Mouse (Mus musculus) spleen, postnatal 14 days (tissue): Measurements from ENCODE around the gene Usp7.
"Not testable (repeated sequence)": the region's sequence is repeated elsewhere in the genome, so short reads cannot be mapped to it uniquely, and the experiment has no call there.

Experiments
- DNase-seq, 2 experiments: peaks; one replicate each; pipeline ENCODE4 v3.0.0; 2021 to 2022; ENCODE audit warnings: low spot score in 2 of 2

Gene Usp7

DNA sequence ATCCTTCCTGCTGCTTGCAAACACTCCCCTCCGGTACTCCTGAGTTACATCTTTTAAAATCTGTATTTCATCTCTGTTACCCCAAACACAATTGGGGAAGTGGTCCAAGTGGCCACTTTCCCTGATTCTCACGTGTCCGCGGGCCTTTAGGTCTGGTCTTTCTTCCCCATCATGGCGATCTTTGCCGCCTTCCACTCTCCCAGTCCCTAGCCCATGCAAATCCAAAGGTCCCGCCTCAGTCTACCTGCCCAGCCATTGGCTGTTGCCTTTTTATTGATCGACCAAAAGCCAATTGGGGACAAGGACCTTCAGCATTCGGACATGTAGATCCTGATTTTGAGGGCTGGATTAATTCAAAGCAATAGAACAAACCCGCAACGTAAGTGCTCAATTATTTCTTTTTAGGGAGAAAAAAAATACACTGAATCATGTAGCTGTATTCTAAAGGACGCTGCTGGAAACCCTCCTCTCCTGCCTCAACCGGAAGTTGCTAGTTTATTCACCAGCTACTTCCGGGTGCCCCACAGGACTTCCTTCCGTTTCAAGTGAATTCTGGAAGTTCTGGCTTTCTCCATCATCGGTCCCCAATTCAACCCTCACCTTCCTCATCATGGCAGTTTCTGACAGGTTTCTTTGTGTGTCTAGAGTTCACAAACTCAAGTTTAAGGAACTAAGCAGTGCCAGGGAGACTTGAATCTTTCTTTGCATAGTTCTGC lies 8.8 kb downstream of the Usp7 start:
- no peak for DNase-seq

DNA sequence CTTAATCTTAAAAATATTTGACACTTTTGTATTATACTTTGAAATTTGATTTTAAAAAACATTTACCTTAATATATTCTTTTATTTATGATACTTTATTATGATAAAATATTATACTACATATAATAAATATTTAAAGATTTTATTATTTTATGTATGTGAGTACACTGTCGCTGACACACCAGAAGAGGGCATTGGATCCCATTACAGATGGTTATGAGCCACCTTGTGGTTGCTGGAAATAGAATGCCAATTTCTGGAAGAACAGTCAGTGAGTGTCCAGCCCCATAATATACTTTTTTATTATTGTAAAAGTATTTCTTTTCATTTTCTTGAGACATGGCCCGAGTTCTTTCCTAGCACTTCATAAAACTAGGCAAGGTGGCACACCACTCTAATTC lies 10.4 kb downstream of the Usp7 start:
- DNase-seq = no peak

DNA sequence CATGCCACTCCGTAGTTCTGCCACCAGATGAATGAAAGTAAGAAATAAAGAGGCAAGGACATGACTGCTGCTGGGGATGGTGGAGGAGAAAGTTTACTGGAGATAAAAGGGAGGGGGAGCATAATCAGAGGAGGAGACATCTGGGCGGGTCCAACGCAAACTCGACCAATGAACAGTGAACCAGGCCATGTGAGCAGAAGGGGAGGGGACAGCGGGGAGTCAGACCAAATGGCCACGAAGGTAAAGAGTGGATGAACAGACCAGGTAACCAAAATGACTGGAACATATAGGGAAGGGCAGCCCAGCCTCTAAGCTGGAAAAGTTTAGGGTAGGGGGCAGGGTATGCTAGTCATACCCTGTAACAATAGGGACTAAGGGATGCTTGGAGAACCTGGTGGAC lies 10.9 kb downstream of the Usp7 start:
- no peak for DNase-seq

DNA sequence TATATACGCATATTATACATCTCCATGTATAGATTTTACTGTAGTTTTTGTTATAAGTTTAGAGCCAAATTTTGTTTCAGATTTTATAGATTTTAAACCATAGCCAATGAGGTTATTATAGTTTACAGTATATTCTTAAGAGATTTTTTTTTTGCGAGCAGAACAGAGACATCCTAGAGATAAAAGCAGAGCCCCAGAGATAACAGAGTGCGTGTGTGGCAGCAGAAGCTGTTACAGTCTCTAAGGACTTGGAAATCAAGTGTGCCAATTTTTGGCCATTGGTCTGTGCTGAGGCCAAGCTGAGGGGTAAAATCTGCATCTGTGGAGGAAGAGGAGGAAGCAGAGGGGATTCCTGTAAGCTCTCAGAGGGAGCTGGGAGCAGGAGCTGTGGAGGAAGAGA lies 11.9 kb downstream of the Usp7 start:
- no peak for DNase-seq

DNA sequence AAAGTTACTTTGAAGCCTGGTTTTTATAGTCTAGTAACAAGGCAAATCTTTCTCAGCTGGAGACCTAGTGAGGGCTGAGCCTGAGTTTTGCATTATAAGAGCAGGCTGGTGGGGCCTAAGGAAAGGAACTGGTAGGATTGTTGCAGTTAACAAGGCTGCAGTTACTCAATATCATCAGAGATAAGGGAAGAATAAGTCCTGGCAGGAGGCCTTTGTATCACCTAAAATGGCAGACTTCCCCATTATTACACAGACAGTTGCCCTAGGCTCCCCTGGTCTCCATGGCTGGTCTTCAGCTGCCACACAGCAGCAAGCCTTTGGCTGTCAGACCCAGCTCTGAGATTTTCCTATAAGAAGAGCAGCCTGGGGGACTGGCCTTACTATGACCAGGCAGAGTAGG lies 13.4 kb downstream of the Usp7 start:
- DNase-seq = no peak

DNA sequence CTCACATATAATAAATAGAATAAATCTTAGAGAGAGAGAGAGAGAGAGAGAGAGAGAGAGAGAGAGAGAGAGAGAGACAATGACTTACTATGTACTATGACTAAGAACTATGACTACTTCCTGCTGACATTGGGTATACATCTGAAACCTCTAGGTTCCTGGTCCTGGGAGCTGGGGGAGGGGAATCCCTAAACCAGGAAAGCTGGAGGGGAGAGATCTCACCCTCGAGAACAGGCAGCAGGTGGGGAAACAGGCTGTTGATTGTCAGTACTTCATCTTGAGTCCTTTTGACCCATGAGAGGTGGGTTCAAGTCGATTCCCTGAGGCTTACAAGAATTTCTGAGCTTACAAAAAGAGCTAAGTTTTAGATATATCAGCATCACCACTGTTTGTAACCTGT lies 14.9 kb downstream of the Usp7 start:
- no peak for DNase-seq

DNA sequence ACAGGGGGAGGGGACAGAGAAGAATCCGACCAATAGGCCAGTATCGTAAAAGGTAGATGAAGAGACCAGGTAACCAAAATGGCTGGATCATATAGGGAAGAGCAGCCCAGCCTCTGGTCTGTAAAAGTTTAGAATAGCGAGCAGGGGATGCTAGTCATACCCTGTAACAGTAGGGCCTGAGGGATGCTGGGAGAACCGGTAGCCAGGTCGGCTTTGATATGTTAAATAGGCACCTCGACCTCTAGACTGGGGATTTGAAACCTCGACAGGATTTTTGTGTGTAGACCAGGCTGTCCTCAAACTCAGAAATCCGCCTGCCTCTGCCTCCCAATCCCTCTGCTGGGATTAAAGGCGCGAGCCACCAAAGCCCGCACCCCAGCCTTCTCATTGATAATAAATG lies 15.5 kb downstream of the Usp7 start:
- no peak for DNase-seq

DNA sequence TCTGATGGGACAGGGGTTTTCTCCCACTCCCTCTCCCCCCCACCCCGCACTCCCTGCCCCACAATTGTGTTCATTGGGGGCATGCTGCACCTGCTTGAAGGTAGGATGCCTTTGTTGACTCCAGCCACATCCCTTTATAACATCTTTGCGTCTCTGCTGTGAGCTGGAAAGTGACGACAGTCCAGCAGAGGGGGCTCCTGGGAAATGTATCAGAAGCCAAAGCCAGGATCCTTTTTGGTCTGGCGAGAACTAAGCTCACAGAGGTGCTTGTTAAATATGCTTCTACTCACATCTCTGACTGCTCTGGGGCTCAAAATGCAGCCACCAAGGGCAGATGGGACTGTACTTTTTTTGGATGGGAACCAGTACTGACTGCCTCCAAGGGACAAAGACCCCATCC lies 21.0 kb downstream of the Usp7 start:
- DNase-seq = no peak

DNA sequence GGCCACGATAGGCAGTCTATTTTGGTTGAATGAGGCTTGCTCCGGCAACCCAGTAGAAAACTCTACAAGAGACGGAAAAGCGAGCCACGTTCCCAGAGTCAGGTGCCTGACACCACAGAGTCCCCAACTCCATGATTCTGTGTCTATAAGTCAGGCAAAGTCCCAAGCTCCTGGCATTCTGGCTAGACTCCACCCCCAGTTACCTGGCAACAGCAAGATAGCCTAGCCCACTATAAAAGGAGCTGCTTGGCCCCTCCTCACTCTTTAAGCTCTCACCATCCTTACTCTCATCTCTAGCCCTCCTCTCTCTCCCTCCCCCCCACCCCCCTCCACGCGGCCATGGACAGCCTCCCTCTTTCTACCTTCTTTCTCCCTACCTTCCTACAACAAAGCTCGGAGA lies 21.8 kb downstream of the Usp7 start:
- not testable (repeated sequence) for DNase-seq

DNA sequence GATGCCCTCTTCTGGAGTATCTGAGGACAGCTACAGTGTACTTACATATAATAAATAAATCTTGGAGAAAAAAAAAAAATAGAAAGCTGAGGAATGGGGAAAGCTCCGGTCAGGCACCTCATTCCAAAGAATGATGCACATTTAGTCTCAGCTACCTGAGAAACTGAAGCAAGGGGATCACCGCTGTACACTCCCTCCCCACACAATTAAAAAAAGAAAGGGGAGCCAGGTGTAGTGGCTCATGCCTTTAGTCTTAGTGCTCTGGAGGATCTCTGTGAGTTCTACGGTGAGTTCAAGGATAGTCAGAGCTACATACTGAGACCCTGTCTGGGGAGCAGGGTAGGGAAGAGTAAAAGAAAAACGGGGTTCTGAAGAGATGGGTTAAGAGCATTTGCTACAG lies 22.6 kb downstream of the Usp7 start:
- DNase-seq = no peak

DNA sequence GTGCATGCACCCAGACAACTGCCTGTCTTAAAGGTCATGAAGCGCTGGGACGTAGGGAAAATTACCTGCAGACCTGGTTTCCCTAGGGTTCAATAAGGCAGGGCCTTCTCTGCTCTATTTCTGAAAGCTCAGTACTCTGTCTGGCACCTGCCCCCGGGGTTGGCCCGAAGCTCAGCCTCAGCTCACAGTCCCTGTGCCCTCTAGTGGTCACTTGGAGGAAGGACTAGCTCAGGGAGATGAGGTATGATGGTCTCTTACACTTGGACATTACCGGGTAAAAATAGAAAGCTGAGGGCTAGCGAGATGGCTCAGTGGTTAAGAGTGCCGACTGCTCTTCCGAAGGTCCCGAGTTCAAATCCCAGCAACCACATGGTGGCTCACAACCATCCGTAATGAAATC lies 23.0 kb downstream of the Usp7 start:
- peak; percentile 52 to 74 for DNase-seq

DNA sequence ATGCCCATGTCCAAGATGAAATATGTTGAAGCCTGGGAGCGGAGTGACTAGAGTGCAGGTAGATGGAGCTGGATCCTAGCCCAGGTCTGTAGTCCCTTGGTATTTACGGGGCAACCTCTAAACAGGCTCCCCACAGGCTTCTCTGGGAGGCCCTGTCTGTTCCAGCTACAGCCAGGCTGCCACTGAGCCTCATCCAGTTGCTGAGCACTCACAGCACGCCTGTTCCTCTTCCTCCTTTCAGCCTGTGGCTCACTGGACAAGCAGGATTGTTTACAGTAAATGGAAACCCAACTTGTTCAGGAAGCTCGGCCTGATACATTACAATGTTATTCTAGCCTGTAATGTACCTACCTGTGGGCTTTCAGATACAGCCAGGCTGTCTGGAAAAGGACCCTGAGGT lies 23.5 kb downstream of the Usp7 start:
- no peak for DNase-seq

DNA sequence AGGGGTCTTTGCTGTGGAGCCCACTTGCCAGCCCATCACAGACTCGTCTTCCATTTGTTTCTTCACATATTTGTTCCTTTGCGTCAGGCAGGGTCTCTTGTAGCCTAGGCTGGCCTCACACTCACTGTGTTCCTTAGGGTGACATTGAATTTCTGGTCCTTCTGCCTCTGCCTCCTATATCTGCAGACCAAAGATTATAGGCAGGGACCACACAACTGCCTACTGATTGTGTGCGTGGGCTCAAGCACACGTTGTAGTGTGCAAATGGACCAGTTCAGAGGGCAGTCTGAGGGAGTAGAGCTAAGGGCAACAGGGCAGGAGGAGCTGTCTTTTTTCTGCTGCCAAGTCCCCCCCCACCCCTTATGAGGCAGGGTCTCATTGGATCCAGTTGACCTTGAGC lies 24.0 kb downstream of the Usp7 start:
- DNase-seq = no peak

DNA sequence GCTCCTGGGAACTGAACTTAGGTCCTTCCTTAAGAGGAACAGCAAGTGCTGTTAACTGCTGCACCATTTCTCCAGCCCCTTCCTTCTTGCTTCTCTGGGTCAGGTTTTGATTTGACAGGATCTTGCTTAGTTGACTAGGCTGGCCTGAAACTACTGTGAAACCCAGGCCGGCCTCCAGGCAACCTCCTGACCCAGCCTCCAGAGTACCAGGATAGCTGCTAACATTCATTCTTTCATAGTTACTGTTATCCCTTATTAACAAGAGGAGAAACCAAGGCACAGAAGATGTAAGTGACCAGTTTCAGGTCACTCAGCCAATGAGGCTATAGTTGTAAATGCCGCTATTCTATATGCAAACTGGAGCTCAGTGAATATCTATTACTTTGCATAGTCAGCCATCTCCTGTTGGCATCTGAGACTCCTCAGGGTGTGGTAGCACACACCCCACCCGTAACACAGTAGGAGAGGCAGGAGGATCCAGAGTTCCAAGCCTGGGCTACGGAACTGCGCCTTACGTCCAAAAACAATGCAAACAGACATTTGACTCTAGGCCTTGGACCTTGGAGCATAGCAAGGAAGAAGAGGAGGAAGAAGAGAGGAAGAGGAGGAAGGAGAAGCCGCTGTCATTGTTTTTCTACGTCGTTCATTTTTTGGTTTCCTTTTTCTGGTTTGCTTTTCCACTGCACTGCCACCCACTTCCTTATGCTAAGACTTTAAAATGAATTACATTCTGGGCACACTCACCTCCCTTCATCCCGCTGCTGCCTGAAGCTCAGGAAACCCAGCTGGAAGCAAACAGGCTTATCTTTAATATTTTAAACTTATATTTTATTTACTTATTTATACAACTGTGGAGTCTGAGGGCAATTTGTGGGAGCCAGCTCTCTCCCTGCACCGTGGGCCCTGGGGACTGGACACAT lies 24.7 kb downstream of the Usp7 start:
- DNase-seq = no peak

DNA sequence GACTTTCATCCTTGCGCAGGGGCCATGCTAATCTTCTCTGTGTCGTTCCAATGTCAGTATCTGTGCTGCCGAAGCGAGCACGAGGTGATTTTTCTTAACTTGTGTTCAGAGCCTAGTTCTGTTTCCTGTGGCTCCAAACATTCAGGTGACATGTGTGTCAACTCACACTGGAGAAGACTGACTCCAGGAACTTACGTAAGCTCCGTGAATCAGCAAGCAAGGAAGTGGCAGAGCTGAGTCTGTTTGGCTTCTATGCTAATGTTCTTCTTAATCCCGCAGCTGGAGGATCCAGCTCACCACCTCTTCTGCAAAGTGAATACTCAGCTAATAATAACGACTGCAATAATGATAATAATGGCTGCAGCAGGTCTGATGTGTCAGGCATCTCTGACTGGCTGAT lies 25.9 kb downstream of the Usp7 start:
- no peak for DNase-seq

DNA sequence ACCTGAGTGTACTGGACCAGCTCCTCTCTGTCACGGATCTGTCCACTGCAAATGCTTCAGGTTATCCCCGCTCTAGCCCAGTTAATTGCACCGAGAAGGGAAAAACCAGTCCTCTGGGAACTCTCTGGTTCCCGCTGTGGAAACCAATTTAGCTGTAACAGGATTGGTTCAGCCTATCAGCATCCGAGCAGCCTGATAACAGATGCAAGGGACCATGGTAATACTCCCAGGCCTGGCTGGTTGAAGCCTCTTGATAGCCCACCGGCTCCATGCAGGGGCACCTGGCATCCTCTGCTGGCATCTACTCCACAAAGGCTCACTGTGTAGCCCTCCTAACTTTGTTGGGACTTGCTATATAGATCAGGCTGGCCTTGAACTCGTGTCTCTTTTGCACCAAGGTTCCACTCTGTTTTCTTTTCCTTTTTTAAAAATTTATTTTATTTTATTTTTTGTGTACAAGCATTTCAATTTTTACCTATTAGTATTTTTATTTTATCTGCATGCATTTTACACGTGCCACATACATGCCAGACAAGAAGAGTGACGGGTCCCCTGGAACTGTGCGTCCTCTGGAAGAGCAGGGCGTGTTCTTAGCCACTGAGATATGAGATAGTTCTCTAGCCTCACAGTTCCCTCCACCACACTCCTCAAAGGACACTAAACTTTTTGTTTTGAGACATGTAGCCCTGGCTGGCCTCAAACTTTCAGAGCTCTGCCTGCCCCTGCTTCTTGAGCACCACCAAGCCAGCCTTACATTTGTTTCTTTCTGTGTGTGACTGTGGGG lies 27.8 kb downstream of the Usp7 start:
- no peak for DNase-seq

DNA sequence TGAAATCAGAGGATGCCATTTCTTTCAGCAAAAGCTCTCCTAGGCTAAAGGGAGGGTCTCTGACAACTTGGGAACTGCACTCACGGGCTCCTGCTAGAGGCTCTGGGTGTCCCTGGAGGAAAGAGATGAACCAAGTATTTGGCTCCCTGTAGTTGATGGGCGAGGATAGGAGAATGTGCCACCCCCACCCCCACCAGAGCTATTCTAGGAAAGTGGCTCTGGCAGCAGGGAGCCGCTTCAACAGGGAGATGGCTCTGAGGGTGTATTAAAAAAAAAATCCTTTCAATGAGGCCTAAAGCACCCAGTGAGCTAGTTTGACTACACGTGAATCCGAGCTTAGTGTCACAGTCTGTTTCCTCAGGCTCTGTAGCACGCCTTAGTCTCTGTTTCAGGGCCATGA lies 29.1 kb downstream of the Usp7 start:
- DNase-seq = no peak

DNA sequence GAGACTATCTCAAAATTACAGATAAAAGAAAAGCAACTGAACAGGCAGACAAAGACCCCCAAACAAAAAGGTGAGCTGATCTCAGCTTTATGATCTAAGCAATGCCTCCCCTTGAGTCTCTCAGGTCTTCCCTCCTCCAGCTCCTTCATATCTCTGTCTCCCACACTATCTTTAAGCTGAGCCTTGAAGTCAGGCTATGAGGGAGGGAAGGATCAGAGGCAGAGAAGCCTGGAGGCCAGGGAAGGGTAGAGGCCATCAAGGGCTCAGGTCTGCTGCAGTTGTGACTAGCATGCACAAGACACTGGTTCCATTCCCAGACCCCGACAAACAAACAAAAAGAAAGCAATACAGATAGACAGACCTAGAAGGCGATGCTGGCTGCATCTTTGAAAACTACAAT lies 30.2 kb downstream of the Usp7 start:
- no peak for DNase-seq

DNA sequence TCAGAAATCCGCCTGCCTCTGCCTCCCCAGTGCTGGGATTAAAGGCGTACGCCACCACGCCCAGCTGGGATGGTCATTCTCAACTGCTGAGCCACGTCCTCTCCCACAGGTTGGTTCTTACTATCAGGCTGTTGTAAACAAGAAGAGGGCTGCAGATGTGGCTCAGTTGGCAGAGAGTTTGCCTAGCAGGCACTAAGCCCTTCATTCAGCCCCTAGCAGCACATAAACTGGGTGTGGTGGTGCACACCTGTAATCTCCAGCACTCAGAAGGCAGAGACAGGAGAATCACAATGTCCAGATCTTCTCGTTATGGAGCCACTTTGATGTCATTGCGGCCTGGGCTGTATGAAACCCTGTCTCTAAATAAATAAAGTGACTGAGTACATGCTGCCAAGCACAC lies 31.1 kb downstream of the Usp7 start:
- DNase-seq = no peak

DNA sequence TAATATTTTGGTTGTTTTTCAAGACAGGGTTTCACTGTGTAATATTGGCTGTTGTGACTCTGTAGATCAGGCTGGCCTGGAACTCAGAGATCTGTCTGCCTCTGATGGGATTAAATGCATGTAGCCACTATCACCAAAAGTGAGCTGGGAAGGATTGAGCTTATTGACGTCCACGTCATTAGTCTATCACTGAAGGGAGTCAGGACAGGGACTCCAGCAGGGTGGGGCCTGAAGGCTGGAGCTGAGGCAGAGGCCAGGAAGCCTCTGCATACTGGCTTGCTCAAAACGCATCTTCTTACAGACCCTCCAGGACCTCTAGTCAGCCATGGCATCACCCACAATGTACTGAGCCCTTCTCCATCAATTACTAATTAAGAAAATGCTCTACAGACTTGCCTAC lies 33.1 kb downstream of the Usp7 start:
- no peak for DNase-seq

DNA sequence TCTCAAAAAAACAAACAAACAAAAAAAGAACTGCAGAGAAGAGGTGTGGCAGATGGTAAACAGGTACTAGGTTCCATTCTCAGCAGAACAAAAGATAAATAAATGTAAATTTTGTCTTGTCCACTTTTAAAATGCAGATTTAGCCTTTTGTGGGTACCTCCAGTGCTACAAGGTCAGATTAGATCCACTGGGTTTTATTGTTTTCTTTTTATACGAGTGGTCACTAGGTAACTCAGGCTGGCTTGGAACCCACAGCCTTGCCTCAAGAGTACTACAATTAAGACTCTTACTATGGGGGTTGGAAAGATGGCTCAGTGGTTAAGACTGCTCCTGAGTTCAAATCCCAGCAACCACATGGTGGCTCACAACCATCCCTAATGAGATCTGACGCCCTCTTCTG lies 33.9 kb downstream of the Usp7 start:
- DNase-seq = no peak

DNA sequence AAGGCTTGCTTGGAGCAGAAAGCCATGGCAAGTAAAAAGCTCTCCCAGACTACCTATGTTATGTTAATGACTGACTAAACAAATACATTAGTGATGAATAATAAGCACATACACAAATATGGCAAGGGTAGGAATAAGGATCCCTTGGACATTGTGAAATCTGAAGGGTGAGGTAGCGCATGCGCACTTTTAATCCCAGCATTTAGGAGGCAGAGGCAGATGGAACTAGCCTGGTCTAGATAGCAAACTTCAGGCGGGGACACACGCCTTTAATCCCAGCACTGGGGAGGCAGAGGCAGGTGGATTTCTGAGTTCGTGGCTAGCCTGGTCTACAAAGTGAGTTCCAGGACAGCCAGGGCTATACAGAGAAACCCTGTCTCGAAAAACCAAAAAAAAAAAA lies 34.5 kb downstream of the Usp7 start:
- not testable (repeated sequence) for DNase-seq

DNA sequence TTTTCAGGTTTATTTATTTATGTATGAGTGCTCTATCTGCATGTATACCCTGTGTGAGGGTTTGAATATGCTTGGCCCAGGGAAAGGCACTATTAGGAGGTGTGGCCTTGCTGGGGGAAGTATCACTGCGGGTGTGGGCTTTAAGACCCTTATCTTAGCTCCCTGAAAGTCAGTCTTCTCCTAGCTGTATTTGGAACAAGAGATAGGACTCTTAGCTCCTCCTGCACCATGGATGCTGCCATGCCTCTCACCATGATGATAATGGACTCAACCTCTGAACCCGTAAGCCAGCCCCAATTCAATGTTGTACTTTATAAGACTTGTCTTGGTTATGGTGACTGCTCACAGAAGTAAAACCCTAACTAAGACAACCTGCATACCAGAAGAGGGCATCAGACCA lies 39.8 kb downstream of the Usp7 start:
- DNase-seq = no peak
